Mouse (Mus musculus): ENCODE measurements at regions not wholly inside any gene's neighbourhood (a gene's known extent, or its start where the extent isn't known, plus 50 kb on each side); places are given as distances from the start of the nearest gene placed in this dataset.

DNA sequence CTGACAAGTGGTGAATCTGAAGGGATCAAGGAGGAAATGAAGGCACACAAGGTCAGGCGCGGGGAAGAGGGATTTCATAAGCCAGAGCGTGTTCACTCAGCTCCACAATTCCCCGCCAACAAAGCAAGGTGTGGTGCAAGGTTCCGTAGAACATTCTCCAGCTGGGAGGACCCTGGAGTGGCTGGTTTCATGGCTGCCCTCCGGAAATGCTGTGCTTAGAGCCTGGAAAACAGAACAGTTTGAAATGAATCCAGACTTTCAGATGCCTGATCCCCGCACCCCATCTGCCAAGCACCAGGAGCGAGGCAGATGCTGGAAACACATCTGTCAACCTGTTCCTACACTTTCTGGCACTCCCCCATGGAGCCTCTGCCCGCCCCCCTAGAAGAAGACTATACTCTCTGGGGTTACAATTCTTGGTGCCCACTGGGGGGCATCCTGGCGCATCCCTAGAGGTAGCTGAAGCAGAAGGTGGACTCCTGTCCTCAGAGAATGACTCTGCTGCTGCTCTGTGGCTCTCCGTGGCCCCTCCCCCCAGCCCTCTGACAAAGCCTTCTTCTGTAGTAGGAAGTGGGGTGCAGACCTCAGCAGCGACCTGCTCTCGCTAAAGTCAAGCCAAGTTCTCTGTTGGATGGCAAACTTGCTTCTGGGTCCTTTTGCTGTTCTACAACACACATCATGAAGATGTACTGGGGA lies 54.5 kb upstream of the Mafb start:
- Histone ChIP-seq H3K36me3 (ENCODE audit: control insufficient read depth, insufficient read depth) (no peaks in the 10 kb centered on the region), H3K9ac (ENCODE audit: low read length) (no peak overlapping the region), H3K4me3 (ENCODE audit: low read length) (no peak overlapping the region), H3K4me2 (ENCODE audit: low read depth, low read length) (peak overlapping the region; percentile 19), H3K27me3 (ENCODE audit: control insufficient read depth, insufficient read depth, low read length) (no peaks in the 10 kb centered on the region), H3K9me3 (replicated peaks; ENCODE audit: control insufficient read depth, low read length) (no peaks in the 10 kb centered on the region), H3K27ac (ENCODE audit: low read length) (no peak overlapping the region), H3K4me1 (ENCODE audit: control insufficient read depth, insufficient read depth, low read length) (no peaks in the 10 kb centered on the region)
- ATAC-seq (replicated peaks; ENCODE audit: extremely low read depth, insufficient read depth, low FRiP score) = peak; percentile 67
- 23% methylated on average over 13 of the region's 13 CpGs for WGBS

- Histone ChIP-seq H3K4me1 (ENCODE audit: control insufficient read depth, insufficient read depth, low read length) (no peaks in the 10 kb centered on the region), H3K27me3 (ENCODE audit: control insufficient read depth, insufficient read depth, low read length) (no peaks in the 10 kb centered on the region), H3K9ac (ENCODE audit: low read length) (no peak overlapping the region), H3K27ac (ENCODE audit: low read length) (no peak overlapping the region), H3K36me3 (ENCODE audit: control insufficient read depth, insufficient read depth) (no peaks in the 10 kb centered on the region), H3K9me3 (replicated peaks; ENCODE audit: control insufficient read depth, low read length) (no peaks in the 10 kb centered on the region), H3K4me3 (ENCODE audit: low read length) (no peak overlapping the region), H3K4me2 (ENCODE audit: low read depth, low read length) (no peak overlapping the region)
- 87% methylated on average over 7 of the region's 7 CpGs for WGBS
- ATAC-seq (replicated peaks; ENCODE audit: extremely low read depth, insufficient read depth, low FRiP score) = no peak
Observed at GRCm38 (mm10) chr2:160424491-160424890, 57.6 kb upstream of the Mafb start.

DNA sequence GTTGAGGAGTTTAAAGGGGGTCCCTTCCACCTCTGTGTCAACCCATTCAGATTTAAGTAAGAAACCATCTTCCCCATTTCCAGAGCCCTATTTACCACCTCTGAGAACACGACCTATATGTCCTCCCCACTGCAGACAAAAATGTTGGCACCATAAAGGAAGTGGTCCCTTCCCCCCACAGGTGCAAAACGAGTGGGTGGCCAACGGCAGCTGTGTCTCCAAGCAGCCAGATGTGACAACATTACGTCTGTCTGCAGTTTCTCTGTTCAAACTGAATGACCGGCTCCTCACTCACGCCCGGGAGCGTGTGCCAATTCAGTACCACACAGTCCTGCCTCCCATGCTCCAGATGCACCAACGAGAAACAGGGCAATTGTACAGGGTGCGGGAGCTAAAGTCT lies 60.6 kb upstream of the Mafb start:
- no peak overlapping the region for H3K4me2 ChIP-seq (ENCODE audit: low read depth, low read length)
- H3K4me1 ChIP-seq (ENCODE audit: control insufficient read depth, insufficient read depth, low read length) = no peaks in the 10 kb centered on the region
- H3K36me3 ChIP-seq (ENCODE audit: control insufficient read depth, insufficient read depth) = no peaks in the 10 kb centered on the region
- no peaks in the 10 kb centered on the region for H3K9me3 ChIP-seq (replicated peaks; ENCODE audit: control insufficient read depth, low read length)
- no peak overlapping the region for H3K9ac ChIP-seq (ENCODE audit: low read length)
- ATAC-seq (replicated peaks; ENCODE audit: extremely low read depth, insufficient read depth, low FRiP score) = no peak; the same call in 1 of the 2 replicates
- 0 out of 2 replicates have a peak overlapping the region, but pooled peaks have one; percentile 36 for H3K27ac ChIP-seq (ENCODE audit: low read length)
- no peaks in the 10 kb centered on the region for H3K27me3 ChIP-seq (ENCODE audit: control insufficient read depth, insufficient read depth, low read length)
- no peak overlapping the region for H3K4me3 ChIP-seq (ENCODE audit: low read length)
- WGBS = 58% methylated on average over 10 of the region's 10 CpGs

DNA sequence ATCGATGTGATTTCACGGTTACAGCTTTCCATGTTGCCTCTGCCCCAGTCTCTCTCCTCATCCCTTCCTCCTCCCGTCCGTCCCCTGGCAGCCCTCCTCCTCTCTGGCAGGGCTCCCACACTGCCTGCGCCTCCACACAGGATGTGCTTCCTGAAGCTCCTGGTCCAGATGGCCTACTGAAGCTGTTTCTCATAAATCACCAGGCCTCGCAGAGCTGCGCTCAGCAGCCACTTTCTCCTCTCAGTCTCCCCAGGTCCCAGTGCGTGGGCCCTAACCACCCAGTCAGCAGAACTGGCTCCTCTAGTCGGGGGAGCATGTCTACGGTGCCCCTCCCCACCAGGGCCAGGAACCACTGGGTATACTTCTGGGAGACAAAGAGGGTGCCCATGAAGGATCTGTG lies 66.4 kb upstream of the Mafb start:
- WGBS = 46% methylated on average over 10 of the region's 10 CpGs
- Histone ChIP-seq H3K4me3 (ENCODE audit: low read length) (no peak overlapping the region), H3K27ac (ENCODE audit: low read length) (peak overlapping the region; percentile 76), H3K36me3 (ENCODE audit: control insufficient read depth, insufficient read depth) (no peaks in the 10 kb centered on the region), H3K9ac (ENCODE audit: low read length) (peak overlapping the region; percentile 20; the same call in 1 of the 2 replicates), H3K4me1 (ENCODE audit: control insufficient read depth, insufficient read depth, low read length) (peaks cover 19% of the 10 kb centered on the region), H3K27me3 (ENCODE audit: control insufficient read depth, insufficient read depth, low read length) (no peaks in the 10 kb centered on the region), H3K4me2 (ENCODE audit: low read depth, low read length) (no peak overlapping the region), H3K9me3 (replicated peaks; ENCODE audit: control insufficient read depth, low read length) (no peaks in the 10 kb centered on the region)
- ATAC-seq (replicated peaks; ENCODE audit: extremely low read depth, insufficient read depth, low FRiP score) = peak; percentile 76

DNA sequence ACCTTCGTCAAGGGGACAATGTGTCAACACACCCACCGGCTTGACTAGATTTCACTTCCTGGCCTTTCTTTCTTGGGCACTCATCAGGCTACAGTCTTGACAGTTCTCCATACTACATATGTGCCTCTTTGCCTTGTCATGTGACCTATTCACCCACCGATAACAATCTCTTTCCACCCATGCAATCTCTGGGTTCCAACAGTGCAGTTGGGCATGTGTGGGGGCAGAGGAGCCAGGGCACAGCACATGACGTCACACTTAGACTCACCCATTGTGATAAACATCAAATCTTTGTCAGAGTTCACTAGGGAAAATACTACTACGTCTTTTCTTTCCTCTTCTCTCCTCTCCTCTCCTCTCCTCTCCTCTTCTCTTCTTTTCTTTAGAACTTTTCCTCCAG lies 67.8 kb upstream of the Mafb start:
- peaks cover 22% of the 10 kb centered on the region for H3K4me1 ChIP-seq (ENCODE audit: control insufficient read depth, insufficient read depth, low read length)
- H3K9me3 ChIP-seq (replicated peaks; ENCODE audit: control insufficient read depth, low read length) = no peaks in the 10 kb centered on the region
- H3K4me2 ChIP-seq (ENCODE audit: low read depth, low read length) = no peak overlapping the region
- ATAC-seq (replicated peaks; ENCODE audit: extremely low read depth, insufficient read depth, low FRiP score) = no peak
- no peak overlapping the region for H3K9ac ChIP-seq (ENCODE audit: low read length)
- WGBS = 50% methylated on average over 5 of the region's 5 CpGs
- H3K27me3 ChIP-seq (ENCODE audit: control insufficient read depth, insufficient read depth, low read length) = no peaks in the 10 kb centered on the region
- H3K4me3 ChIP-seq (ENCODE audit: low read length) = no peak overlapping the region
- no peaks in the 10 kb centered on the region for H3K36me3 ChIP-seq (ENCODE audit: control insufficient read depth, insufficient read depth)
- H3K27ac ChIP-seq (ENCODE audit: low read length) = no peak overlapping the region

DNA sequence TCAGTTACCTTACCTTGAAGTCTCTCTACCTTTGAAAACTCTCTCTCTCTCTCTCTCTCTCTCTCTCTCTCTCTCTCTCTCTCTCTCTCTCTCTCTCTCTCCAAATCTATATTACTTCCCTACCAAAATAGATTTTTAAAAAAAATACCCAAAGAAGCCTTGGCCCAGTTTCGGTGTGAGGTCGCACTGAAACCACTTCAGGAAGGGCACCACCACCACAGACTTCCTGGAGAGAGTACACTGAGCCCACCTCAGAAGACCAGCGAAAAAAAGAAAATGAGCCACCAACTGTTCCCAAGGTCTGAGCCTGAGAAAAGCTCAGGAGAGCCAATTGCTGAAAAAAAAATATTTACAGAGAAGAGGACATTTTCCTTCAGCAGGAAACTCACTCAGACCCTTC lies 68.8 kb upstream of the Mafb start:
- Histone ChIP-seq H3K9ac (ENCODE audit: low read length) (no peak overlapping the region), H3K4me3 (ENCODE audit: low read length) (no peak overlapping the region), H3K27ac (ENCODE audit: low read length) (peak overlapping the region; percentile 14), H3K27me3 (ENCODE audit: control insufficient read depth, insufficient read depth, low read length) (no peaks in the 10 kb centered on the region), H3K36me3 (ENCODE audit: control insufficient read depth, insufficient read depth) (no peaks in the 10 kb centered on the region), H3K4me2 (ENCODE audit: low read depth, low read length) (no peak overlapping the region), H3K4me1 (ENCODE audit: control insufficient read depth, insufficient read depth, low read length) (peaks cover 22% of the 10 kb centered on the region), H3K9me3 (replicated peaks; ENCODE audit: control insufficient read depth, low read length) (no peaks in the 10 kb centered on the region)
- no peak for ATAC-seq (replicated peaks; ENCODE audit: extremely low read depth, insufficient read depth, low FRiP score)
- 71% methylated on average over 3 of the region's 3 CpGs for WGBS

- ATAC-seq (replicated peaks; ENCODE audit: extremely low read depth, insufficient read depth, low FRiP score) = no peak
- Histone ChIP-seq H3K9me3 (replicated peaks; ENCODE audit: control insufficient read depth, low read length) (no peaks in the 10 kb centered on the region), H3K36me3 (ENCODE audit: control insufficient read depth, insufficient read depth) (no peaks in the 10 kb centered on the region), H3K27ac (ENCODE audit: low read length) (no peak overlapping the region), H3K4me3 (ENCODE audit: low read length) (no peak overlapping the region), H3K9ac (ENCODE audit: low read length) (no peak overlapping the region), H3K4me2 (ENCODE audit: low read depth, low read length) (no peak overlapping the region), H3K4me1 (ENCODE audit: control insufficient read depth, insufficient read depth, low read length) (peaks cover 12% of the 10 kb centered on the region), H3K27me3 (ENCODE audit: control insufficient read depth, insufficient read depth, low read length) (no peaks in the 10 kb centered on the region)
- 69% methylated on average over 2 of the region's 2 CpGs for WGBS
Observed at GRCm38 (mm10) chr2:160439028-160439427, 72.2 kb upstream of the Mafb start.

DNA sequence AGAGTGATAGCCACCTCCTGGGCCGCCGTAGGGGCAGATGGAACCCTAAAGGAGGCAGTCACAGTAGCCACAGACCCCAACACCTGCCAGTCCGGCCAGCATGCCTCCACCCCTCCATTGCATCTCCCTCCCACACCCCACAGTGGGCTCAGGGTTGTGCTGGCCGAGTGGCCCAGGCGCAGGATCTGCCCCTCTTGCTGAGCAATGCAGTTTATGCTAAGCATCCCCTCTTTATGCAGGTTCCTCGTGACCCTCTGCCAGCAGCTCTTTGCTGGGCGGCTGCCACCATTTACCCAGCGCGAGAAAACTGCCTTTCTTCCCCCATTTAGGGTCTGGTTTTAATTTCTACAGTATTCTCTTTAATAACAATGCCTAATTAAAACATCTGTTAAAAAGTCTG lies 73.4 kb upstream of the Mafb start:
- Histone ChIP-seq H3K4me2 (ENCODE audit: low read depth, low read length) (no peak overlapping the region), H3K27ac (ENCODE audit: low read length) (no peak overlapping the region), H3K9ac (ENCODE audit: low read length) (no peak overlapping the region), H3K4me3 (ENCODE audit: low read length) (no peak overlapping the region), H3K9me3 (replicated peaks; ENCODE audit: control insufficient read depth, low read length) (no peaks in the 10 kb centered on the region), H3K27me3 (ENCODE audit: control insufficient read depth, insufficient read depth, low read length) (no peaks in the 10 kb centered on the region), H3K36me3 (ENCODE audit: control insufficient read depth, insufficient read depth) (no peaks in the 10 kb centered on the region), H3K4me1 (ENCODE audit: control insufficient read depth, insufficient read depth, low read length) (peaks cover 3% of the 10 kb centered on the region)
- ATAC-seq (replicated peaks; ENCODE audit: extremely low read depth, insufficient read depth, low FRiP score) = no peak
- 86% methylated on average over 9 of the region's 9 CpGs for WGBS

- Histone ChIP-seq H3K9ac (ENCODE audit: low read length) (no peak overlapping the region), H3K9me3 (replicated peaks; ENCODE audit: control insufficient read depth, low read length) (no peaks in the 10 kb centered on the region), H3K4me1 (ENCODE audit: control insufficient read depth, insufficient read depth, low read length) (peaks cover 16% of the 10 kb centered on the region), H3K4me2 (ENCODE audit: low read depth, low read length) (peak overlapping the region; percentile 78), H3K36me3 (ENCODE audit: control insufficient read depth, insufficient read depth) (no peaks in the 10 kb centered on the region), H3K27ac (ENCODE audit: low read length) (peak overlapping the region; percentile 30), H3K27me3 (ENCODE audit: control insufficient read depth, insufficient read depth, low read length) (peaks cover 9% of the 10 kb centered on the region), H3K4me3 (ENCODE audit: low read length) (peak overlapping the region; percentile 56)
- no peak for ATAC-seq (replicated peaks; ENCODE audit: extremely low read depth, insufficient read depth, low FRiP score)
- 15% methylated on average over 8 of the region's 8 CpGs for WGBS
Observed at GRCm38 (mm10) chr2:160451057-160451456, 84.2 kb upstream of the Mafb start.

Measured in heart, embryonic 16.5 days (tissue).